Mouse (Mus musculus): ENCODE results near the gene Dpp4. TPM values are rescaled to one million over a fixed set of nuclear protein-coding genes. Genes with fewer than 3 reads are reported as not detected.

Gene Dpp4
- total RNA-seq, 2 experiments from 2014 or later, result 0.54 to 0.66 TPM

DNA sequence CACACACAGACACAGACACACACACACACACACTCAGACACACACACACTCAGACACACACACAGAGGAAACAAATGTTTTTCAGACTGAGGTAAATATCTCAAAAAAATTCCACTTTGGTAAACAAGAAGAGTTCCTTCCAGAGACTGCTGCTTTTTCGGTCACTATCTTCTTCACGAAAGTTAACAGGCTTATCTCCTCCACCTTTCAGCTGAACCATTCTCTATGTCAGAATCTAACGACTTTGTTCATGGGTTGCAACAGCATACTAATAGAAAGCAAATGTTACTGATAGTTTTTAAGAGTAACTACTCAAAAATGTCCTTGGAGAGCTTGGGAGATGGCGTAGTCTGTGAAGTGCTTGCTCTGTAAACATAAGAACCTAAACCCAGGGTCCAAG lies 124.5 kb downstream of the Dpp4 start:
- DNase-seq (ENCODE audit: low spot score in 2 of 2), result no peak
- TF ChIP-seq CTCF (conservative IDR thresholded peaks at IDR 0.05), result no peak
- Histone ChIP-seq H3K27ac (no peak overlapping the region), H3K4me3 (no peak overlapping the region)

DNA sequence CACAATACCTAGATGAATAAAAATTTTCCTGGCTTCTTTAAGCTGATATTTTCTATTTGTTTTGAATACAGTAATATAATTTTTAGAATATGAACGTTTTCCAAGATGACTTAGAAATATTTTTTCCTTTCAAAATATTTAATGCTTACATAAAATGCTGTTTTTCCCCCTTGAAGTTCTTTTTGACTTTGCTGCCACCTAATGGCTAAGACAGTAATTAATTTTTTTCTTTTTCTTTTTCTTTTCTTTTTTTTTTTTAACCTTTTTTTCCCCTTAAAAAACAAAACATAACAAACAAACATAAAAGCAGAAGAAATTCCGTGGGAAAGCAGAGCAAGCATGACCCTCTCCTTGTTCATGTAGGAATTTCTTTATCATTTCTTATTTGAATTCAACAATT lies 126.2 kb downstream of the Dpp4 start:
- Histone ChIP-seq H3K27ac (peak overlapping the region; percentile 65), H3K4me3 (no peak overlapping the region)
- DNase-seq (ENCODE audit: low spot score in 2 of 2), result no peak
- peak; percentile 80 for TF ChIP-seq CTCF (conservative IDR thresholded peaks at IDR 0.05)

DNA sequence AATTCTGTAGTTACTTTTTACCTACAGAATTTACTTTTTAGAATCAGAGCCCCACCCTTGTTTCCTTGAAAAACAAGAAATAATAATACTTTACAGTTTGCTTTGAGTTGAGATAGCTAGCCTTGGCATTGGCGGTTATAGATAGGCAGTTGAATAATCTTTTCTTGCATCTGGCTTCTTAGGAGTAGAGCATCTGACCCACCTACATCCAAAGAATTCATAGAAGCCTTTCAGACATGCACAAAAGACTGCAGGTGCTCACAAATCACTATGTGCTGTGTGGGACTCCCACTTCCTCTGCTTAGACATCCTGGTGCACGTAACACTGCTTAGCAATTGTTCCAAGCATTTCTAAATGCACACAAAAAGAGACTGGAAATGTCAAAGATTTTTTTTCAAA lies 127.0 kb downstream of the Dpp4 start:
- H3K27ac ChIP-seq, result peak overlapping the region; percentile 65; the same call in 1 of the 2 replicates
- no peak for DNase-seq (ENCODE audit: low spot score in 2 of 2)
- TF ChIP-seq CTCF (conservative IDR thresholded peaks at IDR 0.05), result no peak
- no peak overlapping the region for H3K4me3 ChIP-seq

Other genes starting within 250 kb of the Dpp4 start
- not detected for gene Gcg, start 71.4 kb upstream of the Dpp4 start, total RNA-seq (2021)
- under 1 TPM; 0.74 to 0.88 TPM for gene Fap, start 161.8 kb upstream of the Dpp4 start, total RNA-seq (2021)
- 1 to 10 TPM; 1.8 to 2.0 TPM for gene Ifih1, start 234.0 kb upstream of the Dpp4 start, total RNA-seq (2021)